Mouse (Mus musculus) Patski (cell line): ENCODE data around the gene Cdk7. TPM values are rescaled to one million over a fixed set of nuclear protein-coding genes. Genes with fewer than 3 reads are reported as not detected.

Experiments
- ATAC-seq: fragments of 100-300 bp; one replicate; pipeline ENCODE4 v1.8.0; 2021
- CTCF ChIA-PET: fragments of 350-600 bp; sonication (Branson Sonifier 250); formaldehyde crosslinking; loops from one replicate; lab custom pipeline; 2022; ENCODE audit warnings: inconsistent platforms; lab: Charles Lee
- POLR2A ChIA-PET: fragments of 350-600 bp; sonication (Branson Sonifier 250); formaldehyde crosslinking; loops from one replicate; lab custom pipeline; 2022; ENCODE audit warnings: antibody characterized with exemption, inconsistent platforms; lab: Charles Lee
- DNase-seq: peaks from one replicate; pipeline ENCODE4 v3.0.0-alpha.2; 2011; ENCODE audit warnings: low read depth, low spot score
- H3K27me3 ChIP-seq: fragments of 371-371 bp; one replicate; pipeline ENCODE4 v1.5.1; 2021
- CTCF ChIP-seq: fragments of 100-300 bp; IDR thresholded peaks from one replicate; pipeline ENCODE4 v1.5.1; 2021
- in situ Hi-C: fragments of 300-500 bp; cut with MboI; formaldehyde crosslinking; loops from 3 replicates; pipeline ENCODE4 v1.11.1; 2018; ENCODE audit warnings: low pct_unique_long_range_greater_than_20kb, mixed read lengths
- polyA plus RNA-seq: library from polyadenylated mRNA; unstranded; gene quantifications from one replicate; pipeline ENCODE4 v1.2.3, GENCODE M21; 2021

Cdk7 gene
- polyA plus RNA-seq, 1 experiment from 2014 or later, result 56.5 TPM

DNA sequence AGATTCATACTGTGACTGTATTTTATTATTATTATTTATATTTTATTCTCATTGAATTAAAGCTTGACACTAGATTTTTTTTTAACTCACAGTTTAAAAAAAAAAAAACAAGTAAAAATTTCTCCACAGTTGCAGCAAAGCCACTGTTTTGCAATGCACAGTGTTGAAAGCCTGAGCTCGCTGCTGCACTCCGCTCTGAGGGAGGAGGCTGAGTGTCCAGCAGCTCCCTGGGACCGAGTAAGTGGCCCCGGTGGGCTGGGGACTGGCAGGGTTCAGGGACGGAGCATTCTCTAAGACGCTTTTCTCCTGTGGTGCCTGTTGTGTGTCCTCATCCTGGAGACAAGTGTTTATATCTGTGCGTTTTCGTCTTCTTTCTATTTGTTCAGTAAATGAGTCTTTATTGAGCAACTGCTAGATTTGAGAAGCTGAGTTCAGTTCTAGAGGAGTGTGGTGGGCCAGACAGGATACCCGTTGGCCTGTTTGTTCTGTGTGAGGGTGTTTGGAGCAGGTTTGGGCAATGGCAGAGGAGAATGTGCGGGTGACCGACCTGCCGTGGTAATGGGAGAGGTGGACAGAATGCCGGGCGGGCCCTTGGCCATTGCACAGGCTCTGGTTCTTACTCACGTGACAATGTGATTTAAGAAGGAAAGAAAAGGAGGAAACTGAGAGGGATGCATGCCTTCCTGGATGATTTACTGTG, 54.7 kb downstream of the Cdk7 start:
- ATAC-seq (no peak), DNase-seq (no peak)
- in situ Hi-C loops, result no loop called here
- CTCF ChIA-PET, result no interaction called here
- no peaks in the 10 kb centered on the region for H3K27me3 ChIP-seq
- POLR2A ChIA-PET, result no interaction called here
- TF ChIP-seq CTCF, result no peak

DNA sequence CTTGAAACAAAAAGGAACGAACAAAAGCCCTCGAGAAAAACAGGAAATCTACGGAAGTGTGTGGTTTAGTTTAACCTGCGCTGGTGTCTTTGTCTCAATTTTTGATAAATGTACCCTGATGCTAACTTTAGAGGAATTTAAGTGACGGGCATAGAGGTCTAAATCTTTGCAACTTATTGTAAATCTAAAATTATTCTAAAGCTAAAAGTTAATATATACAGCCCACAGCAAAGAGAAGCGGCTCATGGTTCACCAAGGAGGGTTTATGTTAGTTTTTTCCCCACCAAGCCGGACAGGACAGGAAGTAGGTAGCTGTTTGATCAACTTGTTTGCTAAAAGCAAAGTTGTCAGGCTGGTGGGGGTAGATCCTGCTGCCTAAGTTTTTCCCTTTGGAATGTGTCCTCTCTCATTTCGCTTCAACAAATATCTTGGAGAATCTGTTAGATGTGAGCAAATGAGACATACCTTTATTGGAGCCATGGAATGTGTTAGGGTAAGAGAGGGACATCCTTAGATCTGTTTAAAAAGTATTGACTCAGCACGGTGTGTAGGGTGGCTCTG, 60.5 kb downstream of the Cdk7 start:
- DNase-seq (no peak), ATAC-seq (no peak)
- in situ Hi-C loops, result no loop called here
- no peaks in the 10 kb centered on the region for H3K27me3 ChIP-seq
- ChIA-PET CTCF (interaction anchor here (2.0 kb wide), 1 partner anchor 10 kb away, joined by 7 read pairs; no protein-coding TSS in a partner anchor), POLR2A (no interaction called here)
- TF ChIP-seq CTCF, result no peak

DNA sequence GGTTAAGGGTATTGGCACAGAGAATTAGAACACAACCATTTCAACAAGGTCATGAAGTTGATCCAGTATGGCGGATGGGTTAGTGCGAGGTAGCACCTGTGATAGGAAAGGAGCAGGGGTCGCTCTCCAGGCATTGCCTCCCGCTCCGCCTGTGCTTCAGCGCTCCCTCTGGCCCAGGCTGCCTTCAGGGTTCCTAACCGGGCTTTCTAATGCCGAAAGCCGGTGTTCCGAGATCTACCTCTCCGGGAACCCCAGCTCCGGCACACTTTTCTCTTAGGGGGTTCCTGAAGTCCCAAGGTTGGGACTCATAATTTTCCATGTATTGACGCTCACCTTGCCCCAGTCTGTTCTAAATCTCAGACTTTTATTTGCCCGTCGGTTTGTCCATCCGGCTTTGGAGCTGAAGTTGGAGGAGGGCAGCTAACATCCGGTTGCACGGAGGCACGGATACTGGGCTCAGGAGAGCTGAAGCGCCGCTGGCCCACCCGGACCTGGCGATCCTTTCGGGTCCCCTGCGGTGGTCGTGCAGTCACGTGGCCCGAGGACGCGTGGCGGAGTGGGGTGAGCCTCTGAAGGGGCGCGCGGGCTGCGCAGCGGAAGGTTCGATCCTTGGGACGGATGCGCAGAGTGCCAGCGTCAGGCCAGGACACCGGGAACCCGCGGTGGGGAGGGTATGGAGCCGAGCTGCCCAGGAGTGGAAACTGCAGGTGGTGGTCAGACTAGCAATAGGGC, 61.3 kb downstream of the Cdk7 start, which contains the start of gene Ccdc125:
Gene Ccdc125, plus strand, starts transcription at position 427 of the 732 bp plus-strand sequence.
- ChIA-PET POLR2A (interaction anchor here (0.6 to 1.3 kb wide), 2 partner anchors 9 to 197 kb away, joined by 3 to 4 read pairs; no protein-coding TSS in a partner anchor), CTCF (interaction anchor here (0.7 to 2.0 kb wide), 2 partner anchors 10 to 17 kb away, joined by 3 to 7 read pairs; no protein-coding TSS in a partner anchor)
- no peak for TF ChIP-seq CTCF
- peak; percentile 67 for ATAC-seq
- no peak for DNase-seq
- in situ Hi-C loops, result no loop called here
- H3K27me3 ChIP-seq, result no peaks in the 10 kb centered on the region

DNA sequence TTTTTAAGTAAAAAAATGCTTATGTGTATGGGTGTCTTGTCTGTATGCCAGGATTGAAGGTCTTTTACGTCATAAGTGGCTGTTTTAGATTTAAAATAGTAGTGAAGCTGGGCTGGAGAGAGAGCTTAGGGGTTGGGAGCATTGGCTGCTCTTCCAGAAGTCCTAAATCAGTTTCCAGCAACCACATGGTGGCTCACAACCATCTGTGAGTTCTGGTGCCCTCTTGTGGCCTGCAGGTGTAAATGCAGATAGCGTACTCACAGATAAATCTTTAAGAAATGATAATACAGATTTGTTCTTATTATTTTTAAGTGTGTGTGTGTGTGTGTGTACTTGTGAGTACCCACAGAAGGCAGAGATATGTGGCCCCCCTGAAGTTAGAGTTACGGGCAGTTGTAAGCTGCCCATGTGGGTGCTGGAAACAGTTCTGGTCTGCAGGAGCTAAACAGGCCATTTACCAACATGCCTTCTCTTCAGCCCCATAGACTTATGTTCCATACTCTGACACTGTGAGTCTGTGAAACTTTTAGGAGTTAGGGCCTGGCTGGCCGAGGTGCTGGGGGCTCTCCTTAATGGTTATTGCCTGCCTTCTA, 70.8 kb downstream of the Cdk7 start:
- POLR2A ChIA-PET, result interaction anchor here (0.6 to 0.8 kb wide), 2 partner anchors 9 to 125 kb away, joined by 3 to 4 read pairs; no protein-coding TSS in a partner anchor
- TF ChIP-seq CTCF, result no peak
- no peak for ATAC-seq
- no peaks in the 10 kb centered on the region for H3K27me3 ChIP-seq
- in situ Hi-C loops, result no loop called here
- no peak for DNase-seq
- CTCF ChIA-PET, result interaction anchor here (0.6 to 2.1 kb wide), 10 partner anchors 8 to 693 kb away, joined by 3 to 7 read pairs (median 4); partner anchors contain the start of genes Ak6, Ccdc125, Gtf2h2 and Rad17

DNA sequence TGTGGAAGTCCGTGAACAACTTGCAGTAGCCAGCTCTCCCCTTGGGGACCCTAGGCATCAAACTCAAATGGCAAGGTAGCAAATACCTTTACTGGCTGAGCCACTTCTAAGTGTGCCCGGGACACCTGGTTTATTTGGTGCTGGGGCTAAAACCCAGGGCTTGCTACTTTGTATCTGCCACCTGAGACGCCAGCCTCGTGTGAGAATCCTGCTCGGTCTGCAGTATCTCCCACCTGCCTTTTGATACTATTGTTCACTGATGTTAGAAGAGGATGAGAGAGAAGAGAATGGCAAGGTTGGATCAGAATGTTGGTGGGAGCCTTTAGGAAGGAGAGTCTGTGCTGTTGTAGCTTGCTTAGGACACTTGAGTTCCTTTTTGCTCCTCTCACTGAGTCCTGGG, 72.6 kb downstream of the Cdk7 start:
- in situ Hi-C loops, result no loop called here
- TF ChIP-seq CTCF, result no peak
- ChIA-PET CTCF (no interaction called here), POLR2A (no interaction called here)
- DNase-seq (no peak), ATAC-seq (no peak)
- H3K27me3 ChIP-seq, result no peaks in the 10 kb centered on the region

Other genes starting within 250 kb of the Cdk7 start
- 38.9 TPM for gene Gtf2h2, start 238.4 kb downstream of the Cdk7 start, polyA plus RNA-seq
- 12.1 TPM for gene Ocln, start 178.2 kb downstream of the Cdk7 start, polyA plus RNA-seq
- 0.14 TPM for gene Marveld2, start 114.0 kb downstream of the Cdk7 start, polyA plus RNA-seq
- 137 TPM for gene Ak6, start 80.0 kb downstream of the Cdk7 start, polyA plus RNA-seq
- gene Rad17, start 79.9 kb downstream of the Cdk7 start, polyA plus RNA-seq, result 24.3 TPM
- gene Taf9, start 79.4 kb downstream of the Cdk7 start, polyA plus RNA-seq, result 11.1 TPM
- gene Ccdc125, start 61.2 kb downstream of the Cdk7 start, polyA plus RNA-seq, result 5.6 TPM
- 136 TPM for gene Mrps36, start 13.7 kb upstream of the Cdk7 start, polyA plus RNA-seq
- 14.3 TPM for gene Cenph, start 45.0 kb upstream of the Cdk7 start, polyA plus RNA-seq
- gene Ccnb1, start 55.6 kb upstream of the Cdk7 start, polyA plus RNA-seq, result 67.5 TPM
- gene Slc30a5, start 102.5 kb upstream of the Cdk7 start, polyA plus RNA-seq, result 65.4 TPM